Mouse (Mus musculus) olfactory bulb, adult 2 months (tissue): ENCODE measurements at regions not wholly inside any gene's neighbourhood (a gene's known extent, or its start where the extent isn't known, plus 50 kb on each side); places are given as distances from the start of the nearest gene placed in this dataset.

ENCODE experiments used
- CTCF ChIP-seq: fragments of 200-500 bp; IDR thresholded peaks from 2 replicates; pipeline ENCODE4 v1.5.1; 2012; ENCODE audit warnings: low read depth, mild to moderate bottlenecking, low read length, moderate library complexity; ENCODE audit not compliant: insufficient read depth
- POLR2A ChIP-seq: fragments of 200-500 bp; IDR thresholded peaks from 2 replicates; pipeline ENCODE4 v1.6.1; 2012; ENCODE audit warnings: mild to moderate bottlenecking, low read depth, low read length, moderate library complexity; ENCODE audit not compliant: insufficient read depth

DNA sequence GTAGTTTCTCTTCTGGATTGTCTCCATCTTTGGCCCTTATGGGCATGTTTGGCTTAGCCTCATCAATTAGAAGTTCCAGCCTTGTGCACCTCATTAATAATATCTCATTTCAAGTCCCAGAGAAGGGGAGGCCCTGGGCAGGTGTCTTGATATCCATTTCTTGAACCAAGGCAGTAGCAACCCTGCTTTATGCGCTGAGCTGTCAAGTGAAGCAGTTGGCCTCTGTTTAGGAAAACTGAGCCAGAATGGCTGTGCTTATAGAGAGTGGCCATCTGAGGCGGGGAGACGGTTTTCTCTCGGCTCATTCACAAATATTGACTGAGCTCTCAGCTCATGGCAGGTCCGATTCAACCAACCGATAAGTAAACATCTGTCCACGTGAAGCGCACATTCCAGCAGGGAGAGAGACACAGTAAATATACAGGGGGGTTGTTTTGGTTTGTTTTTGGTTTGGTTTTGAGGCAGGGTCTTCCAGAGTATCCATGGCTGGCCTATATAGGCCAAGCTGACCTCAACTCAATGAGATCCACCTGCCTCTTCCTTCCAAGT lies 107.7 kb upstream of the Xpo1 start:
- TF ChIP-seq CTCF (no peak), POLR2A (no peak)
